Mouse (Mus musculus) hindlimb bud, embryonic 11.5 days (tissue): ENCODE results near the gene Lmtk2.

Experiments
- DNase-seq: peaks from one replicate; pipeline ENCODE4 v3.0.0-alpha.2; 2012; ENCODE audit warnings: low read depth, low spot score; ENCODE audit errors: extremely low spot score

The Lmtk2 gene

DNA sequence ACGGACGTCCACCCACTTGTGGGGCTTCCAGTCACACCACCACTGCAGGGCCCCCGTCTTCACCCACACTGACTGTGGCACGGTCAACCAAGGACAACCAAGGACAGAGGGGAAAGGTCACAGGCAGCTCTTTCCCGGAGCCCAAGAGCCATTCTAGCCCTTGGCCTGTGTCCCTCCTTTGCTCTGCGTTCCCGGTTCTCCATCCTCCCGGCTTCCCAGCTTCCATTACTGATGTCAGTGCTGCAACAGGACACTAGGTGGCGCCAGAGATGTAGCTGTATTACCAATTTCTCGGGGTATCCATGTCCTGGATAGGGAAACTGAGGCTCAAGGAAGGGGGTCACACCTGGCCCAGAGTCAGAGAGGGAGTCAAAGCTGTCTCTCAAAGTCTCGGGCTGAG lies 107.2 kb downstream of the Lmtk2 start:
- no peak for DNase-seq

DNA sequence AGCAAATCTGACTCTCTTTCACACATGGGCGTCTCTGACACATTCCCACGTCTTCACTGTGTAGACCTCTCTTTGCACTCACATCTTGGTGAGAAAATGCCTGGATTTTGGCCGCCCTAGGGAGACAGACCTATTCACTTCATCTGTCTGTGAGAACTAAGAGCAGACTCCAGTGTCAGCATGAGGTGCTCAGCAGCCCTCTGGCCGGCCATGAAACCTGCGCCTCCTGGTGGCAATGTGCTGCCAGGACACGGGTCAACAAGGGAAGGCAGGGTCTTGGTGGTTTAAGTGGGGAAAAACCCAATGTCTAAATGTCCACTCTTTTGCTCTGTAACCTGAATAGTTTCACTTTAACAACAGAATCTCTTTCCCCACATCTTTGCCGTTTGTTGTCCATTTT lies 114.2 kb downstream of the Lmtk2 start:
- DNase-seq, result no peak

DNA sequence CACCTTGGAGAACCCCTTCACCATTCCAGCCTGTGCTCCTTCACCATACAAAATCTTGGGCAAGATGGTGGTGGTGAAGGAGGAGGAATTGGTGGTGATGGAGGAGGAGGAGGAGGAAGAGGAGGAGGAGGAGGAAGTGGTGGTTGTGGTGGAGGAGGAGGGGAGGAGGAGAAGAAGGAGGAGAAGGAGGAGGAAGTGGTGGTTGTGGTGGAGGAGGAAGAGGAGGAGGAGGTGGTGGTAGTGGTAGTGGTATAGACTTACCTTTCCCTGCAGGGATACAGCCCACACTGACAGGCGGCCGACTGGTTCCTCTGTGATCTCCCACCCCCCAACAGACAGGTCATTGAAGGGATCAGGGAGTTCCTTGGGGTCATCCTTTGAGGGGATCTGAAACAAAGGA lies 115.8 kb downstream of the Lmtk2 start:
- no peak for DNase-seq

DNA sequence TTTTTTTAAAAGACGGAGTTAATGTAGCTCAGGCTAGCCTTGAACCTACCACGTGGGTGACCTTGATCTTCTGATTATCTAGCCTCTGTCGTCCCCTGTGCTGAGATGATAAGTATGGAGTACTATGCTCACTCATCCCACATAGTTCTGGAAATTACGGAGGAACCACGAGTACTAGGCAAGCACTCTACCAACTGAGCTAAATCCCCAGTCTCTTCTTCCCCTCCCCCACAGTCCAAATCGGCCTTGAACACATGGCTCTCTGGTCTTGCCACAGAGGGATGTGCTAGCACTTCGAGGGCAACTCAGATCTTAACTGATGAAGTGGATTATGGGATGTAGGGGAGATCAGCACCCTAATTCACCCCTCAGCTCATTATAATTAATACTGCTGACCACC lies 117.8 kb downstream of the Lmtk2 start:
- no peak for DNase-seq

DNA sequence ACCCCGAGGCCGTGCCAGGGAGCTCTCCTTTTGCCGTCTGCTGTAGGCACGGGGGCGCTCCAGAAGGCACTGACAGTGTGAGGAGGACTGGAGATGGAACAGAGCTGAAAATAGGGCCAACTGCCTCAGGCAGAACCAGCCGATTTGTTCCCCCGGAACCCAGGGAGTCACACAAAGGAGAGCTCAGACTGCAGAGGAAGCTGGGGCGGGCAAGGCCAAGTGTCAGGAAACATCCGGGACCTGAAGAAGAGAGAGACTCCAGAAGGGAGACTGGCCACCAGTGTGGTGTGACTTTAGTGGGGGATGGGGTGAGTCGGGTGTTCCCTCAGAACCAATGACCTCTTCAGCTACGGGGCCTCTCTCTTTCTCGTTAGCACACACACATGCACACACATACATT lies 119.1 kb downstream of the Lmtk2 start:
- DNase-seq, result no peak

DNA sequence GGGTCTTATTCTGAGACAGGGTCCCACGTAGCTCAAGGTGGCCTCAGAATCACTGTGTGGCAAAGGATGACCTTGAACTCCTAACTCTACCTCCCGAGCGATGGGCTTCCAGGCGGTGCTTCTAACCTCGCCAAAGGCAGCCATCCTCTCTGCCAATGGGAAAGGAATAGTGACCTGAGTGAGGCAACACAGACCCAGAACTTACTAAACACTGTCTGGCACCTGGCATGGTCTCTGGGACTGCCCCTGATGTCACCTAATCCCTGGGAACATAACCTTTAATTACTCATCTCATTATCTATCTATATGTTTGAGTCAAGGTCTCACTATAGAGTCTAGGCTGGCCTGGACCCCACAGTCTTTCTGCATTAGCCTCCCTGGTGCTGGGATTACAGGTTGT lies 119.7 kb downstream of the Lmtk2 start:
- DNase-seq, result no peak

DNA sequence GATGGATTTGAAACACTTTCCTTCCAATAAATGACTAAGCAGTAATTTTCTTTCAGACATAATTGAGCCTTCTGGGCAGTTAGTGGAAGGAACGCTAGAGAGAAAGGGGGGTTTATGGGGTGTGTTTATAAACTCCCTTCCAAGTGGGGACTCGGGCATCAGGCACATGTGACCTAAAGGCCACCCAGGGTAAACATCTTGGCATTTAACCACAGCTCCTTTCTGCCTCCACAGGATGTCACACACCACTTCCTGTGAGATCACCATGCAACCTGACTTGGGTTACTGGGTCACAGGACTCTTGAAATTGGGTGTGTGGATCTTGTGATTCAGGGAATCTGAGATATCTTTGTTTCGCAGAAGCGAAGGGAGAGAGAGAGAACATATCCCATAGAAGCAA lies 121.1 kb downstream of the Lmtk2 start:
- DNase-seq, result no peak

DNA sequence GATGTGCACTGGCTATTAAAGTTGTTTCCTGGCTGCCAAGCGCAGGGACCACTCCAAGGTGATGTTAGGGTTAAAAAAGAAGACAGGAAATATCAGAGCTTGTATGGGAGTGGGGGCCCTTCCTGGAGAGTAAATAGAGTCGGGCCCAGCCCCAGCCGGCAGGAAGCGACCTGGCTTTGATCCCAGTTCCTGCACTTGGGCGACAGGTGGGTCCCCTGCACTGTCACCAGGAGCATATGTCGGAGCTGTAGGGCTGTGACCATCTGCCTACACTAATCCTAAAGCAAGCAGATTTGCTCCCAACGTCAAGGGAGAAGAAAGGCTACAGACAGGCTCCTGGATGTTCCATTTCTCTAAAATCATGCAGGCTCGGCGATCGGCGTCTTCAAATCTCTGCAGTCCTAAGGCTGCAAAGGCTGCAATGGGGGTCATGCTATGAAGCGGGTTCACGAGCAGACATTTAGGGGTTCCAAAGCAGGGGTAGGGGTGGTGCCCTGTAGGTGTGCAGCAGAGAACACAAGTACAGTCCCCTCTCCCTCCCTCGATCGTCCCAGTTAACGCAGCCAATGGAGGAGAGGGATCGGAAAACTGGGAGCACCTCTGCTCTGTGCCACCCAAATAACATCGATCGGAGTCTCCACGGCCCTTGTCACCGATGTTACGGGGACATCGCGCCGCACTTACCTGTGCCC lies 122.7 kb downstream of the Lmtk2 start:
- no peak for DNase-seq

DNA sequence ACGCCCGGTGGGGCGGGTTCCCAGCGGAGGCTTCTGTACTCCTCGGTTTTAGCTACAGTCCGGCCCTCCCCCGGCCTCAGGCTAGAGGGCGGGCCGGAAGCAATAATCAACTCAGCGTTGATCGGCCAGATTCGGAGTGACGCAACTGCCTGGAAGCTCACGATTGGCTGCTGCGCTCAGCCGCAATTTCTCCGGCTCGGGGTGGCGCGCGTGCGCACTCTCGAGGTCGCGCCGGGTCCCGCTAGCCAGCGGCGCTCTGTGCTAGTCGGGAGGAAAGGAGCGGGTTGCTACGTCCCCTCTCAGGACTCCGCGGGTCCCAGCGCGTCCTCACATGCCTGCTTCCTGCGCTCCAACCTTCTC lies 123.2 kb downstream of the Lmtk2 start, which contains the start of gene Tecpr1:
Gene Tecpr1 (minus strand): TSS at position 113 of the 360 bp plus-strand sequence.
- DNase-seq, result peak; percentile 76

DNA sequence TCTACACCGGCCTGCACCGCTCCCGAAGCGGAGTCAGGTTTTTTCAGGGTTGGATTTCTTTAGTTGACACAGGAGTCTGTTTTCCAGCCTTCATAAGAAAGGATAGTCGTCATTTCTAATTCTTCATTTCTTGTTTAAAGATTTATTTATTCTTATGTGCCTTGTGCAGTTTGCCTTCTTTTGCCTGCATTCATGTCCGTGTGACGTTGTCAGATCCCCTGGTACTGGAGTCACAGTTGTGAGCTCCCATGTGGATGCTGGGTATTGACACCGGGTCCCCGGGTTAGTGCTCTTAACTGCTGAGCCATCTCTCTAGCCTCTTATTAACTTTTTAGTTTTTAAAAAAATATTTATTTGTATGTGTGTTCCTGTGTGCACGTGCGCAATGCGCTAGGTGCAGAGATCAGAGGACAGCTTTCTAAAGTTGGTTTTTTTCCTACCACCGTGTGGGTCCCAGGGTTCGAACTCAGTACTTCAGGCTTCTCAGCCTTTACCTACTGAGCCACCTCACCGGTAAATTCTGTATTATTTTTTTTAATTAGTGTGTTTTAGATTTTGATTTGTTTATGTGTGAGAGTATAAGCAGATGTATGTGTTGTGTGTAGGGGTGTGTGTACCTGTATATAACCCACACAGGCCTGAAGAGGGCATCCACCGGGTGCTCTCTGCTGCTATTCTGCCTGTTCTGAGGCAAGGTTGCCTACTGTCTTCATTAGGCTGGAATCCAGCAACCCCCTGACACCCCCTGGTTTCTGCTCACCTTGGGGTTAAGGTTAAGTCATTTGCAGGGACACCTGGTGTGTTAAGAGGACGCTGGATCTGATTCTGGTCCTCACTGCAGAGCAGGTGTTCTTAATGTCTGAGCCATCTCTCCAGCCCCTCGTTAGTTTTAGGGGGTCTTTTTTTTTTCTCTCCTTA lies 123.9 kb downstream of the Lmtk2 start:
- DNase-seq, result no peak

DNA sequence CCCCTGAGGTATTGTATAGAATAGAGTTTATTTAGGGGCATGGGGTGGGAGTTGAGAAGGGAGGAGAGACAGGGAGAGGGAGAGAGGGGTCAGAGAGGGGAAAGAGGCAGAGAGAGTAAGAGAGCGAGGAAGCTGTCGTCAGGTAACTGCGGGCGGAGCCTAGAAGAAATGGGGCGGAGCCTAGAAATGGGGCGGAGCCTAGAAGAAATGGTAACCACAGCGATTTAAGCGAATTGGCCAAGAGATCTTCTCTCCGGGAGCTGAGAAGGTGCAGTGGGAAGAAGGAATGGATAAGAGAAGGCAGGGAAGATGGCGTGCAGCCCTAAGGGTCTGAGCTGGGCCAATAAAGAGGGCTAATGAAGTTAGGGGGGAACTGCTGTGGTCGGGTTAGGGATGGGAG lies 126.0 kb downstream of the Lmtk2 start:
- no peak for DNase-seq

DNA sequence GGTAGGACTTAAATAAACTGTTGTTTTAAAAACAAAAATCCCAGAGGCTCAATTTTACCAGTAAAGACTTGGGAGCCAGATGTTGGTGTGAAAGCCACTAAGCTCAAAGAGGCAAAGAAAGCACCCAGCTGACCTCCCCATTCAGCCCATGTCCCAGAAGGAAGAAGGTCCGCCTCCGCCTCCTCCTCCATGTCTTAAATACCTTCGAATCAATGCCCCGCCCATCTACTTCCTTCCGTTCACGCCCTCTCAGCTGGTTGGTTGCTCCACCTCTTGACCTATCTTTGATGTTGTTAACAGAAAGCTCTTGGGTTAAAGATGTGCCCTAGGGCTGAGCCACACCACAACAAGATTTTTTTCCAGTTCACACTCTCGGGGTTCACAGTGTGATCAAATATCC lies 130.0 kb downstream of the Lmtk2 start:
- no peak for DNase-seq

DNA sequence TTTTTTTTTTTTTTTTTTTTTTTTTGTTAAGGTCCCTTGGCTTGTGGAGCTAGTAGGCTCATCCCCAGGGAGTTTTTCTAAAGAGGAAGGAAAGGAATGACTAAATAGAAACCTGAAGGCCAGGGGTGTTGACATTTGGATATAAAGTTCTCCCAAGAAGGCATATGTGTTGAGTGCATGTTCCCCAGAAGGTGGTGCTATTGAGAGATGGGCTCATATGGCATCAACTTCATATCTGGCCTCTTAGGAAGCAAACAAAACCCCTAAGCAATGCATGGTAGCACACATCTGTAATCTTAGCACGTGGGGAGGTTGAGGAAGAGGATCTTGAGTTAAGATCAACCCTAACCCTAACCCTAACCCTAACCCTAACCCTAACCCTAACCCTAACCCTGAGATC lies 131.2 kb downstream of the Lmtk2 start:
- no peak for DNase-seq

DNA sequence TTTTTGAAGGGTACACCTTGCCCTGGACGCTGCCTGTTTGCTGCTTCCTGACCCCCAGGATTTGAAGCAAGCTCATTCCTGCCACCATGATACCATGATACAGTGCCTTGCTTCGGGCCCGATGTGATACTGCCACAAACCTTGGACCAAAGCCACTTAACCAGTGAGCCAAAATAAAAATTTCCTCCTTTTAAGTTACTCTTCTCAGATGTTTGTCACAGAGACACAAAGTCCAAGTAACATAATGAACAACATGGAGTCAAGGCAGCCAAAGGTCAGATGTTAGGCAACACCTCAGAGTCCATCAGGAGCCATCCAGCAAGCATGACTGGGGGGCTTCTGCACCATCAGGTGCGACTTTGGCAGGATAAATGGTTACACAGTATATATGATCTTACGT lies 132.3 kb downstream of the Lmtk2 start:
- DNase-seq, result no peak

DNA sequence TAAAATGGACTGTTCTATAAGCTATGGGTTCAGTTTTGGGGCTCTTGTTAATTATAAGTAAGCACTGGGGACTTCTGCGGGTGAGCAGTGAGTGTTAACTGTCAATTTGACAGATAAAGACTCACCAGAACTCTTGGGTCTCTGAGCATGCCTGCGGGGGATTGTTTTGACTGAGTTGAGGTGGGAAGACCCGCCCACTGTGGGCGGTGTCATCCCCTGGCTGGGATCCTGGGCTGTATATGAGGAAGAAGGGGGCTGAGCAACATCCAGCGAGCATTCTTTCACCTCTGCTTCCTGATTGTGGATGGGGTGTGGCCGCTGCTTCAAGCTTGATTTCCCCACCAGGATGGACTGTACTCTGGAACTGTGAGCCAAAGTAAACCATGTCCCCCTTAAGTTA lies 134.0 kb downstream of the Lmtk2 start:
- no peak for DNase-seq

DNA sequence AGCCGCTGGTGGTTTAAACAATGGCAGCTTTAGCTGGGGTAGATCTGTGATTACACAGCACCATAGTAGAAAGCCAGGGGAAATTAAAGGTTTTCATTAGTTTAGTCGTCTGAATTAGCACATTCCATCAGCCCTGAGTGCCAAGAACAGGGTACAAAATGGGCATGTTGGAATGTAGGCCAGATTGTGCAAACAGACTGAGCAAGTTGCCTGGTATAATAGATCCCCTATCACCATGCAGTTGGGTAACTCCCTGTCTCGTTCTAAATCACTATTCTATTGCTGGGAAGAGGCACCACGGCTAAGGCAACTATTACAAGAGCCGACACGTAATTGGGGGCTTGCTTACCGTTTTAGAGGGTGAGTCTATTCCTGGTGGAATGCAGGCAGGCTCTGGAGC lies 134.5 kb downstream of the Lmtk2 start:
- no peak for DNase-seq
